Mouse (Mus musculus) ES-Bruce4 (cell line): Measurements from ENCODE around the gene Uvrag.

Experiments
- CTCF ChIP-seq: IDR thresholded peaks from one replicate; pipeline ENCODE4 v1.8.1; 2011; ENCODE audit warnings: low read depth, low read length
- POLR2A ChIP-seq: IDR thresholded peaks from one replicate; pipeline ENCODE4 v1.8.1; 2011; ENCODE audit warnings: low read length; ENCODE audit not compliant: insufficient read depth

- TF ChIP-seq CTCF, result no peak
- no peak for TF ChIP-seq POLR2A
These were observed 172.1 kb downstream of the Uvrag start for GRCm38 (mm10) chr7:98968741-98969395.
